In the genomic region with DNA sequence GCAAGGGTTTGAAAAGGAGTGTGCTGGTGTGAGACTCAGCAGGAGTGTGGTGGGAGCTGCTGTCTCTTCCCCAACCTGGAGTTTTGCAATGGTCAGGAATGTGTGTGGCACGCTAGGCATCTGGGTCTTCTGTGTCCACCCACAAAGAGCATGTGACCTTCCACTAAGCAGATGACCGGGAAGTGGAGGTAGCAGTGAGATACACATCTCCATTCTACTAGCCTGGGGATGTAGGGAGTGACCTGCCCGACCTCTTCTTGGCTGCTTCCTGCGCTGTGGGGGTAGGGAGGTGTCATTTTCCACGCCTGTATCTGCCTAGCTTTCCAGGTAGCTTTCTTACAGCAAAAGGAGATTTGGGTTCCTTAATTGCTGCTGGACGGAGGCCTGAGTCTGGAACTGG, we compare ENCODE assay signal across 11 mouse cellular contexts. TPM values are rescaled to one million over a fixed set of nuclear protein-coding genes. Genes with fewer than 3 reads are reported as not detected.
DNase-seq lines count a peak whose midpoint lies in the region; ATAC-seq and TF ChIP-seq lines count a peak whose summit lies in the region.
"Had no signal": no experiment of that assay in that cellular context is flagged by ENCODE, and none has a peak within 500 bp of the region (broad histone marks: within the 10 kb centered on the region; RNA-seq: fewer than 3 reads in every experiment).

No protein-coding gene starts in this region.

- peaks cover 1% of the 10 kb centered on the region for H3K36me3 ChIP-seq in forebrain, embryonic 13.5 days (ENCODE audit: poor library complexity, severe bottlenecking)
- H3K36me3 ChIP-seq in forebrain, embryonic 12.5 days (replicated peaks) = peaks cover 7% of the 10 kb centered on the region
- no peaks in the 10 kb centered on the region for H3K36me3 ChIP-seq in heart, embryonic 16.5 days (ENCODE audit: control insufficient read depth, insufficient read depth)

- H3K4me3 ChIP-seq in forebrain, embryonic 13.5 days = no peak overlapping the region
- H3K4me3 ChIP-seq in forebrain, embryonic 12.5 days (replicated peaks) = no peak overlapping the region
- H3K4me3 ChIP-seq in heart, embryonic 16.5 days (ENCODE audit: low read length) = no peak overlapping the region
- H3K4me3 ChIP-seq in gastrocnemius, adult 2 months = no peak overlapping the region

- ATAC-seq in forebrain, embryonic 13.5 days = no peak
- no peak for ATAC-seq in forebrain, embryonic 12.5 days (ENCODE audit: low FRiP score)
- ATAC-seq in heart, embryonic 16.5 days (replicated peaks; ENCODE audit: extremely low read depth, insufficient read depth, low FRiP score) = peak; percentile 64
- ATAC-seq: forebrain, embryonic 16.5 days; hindbrain, postnatal 0 days had no signal

- 68% methylated on average over 6 of the region's 6 CpGs for WGBS in forebrain, embryonic 13.5 days
- WGBS in forebrain, embryonic 12.5 days = 70% methylated on average over 6 of the region's 6 CpGs
- WGBS in heart, embryonic 16.5 days = 18% methylated on average over 6 of the region's 6 CpGs

- no peaks in the 10 kb centered on the region; the same call in 1 of the 2 replicates for H3K4me1 ChIP-seq in forebrain, embryonic 13.5 days
- peaks cover 6% of the 10 kb centered on the region; the same call in 1 of the 2 replicates for H3K4me1 ChIP-seq in forebrain, embryonic 12.5 days
- peaks cover 31% of the 10 kb centered on the region for H3K4me1 ChIP-seq in heart, embryonic 16.5 days (ENCODE audit: control insufficient read depth, insufficient read depth, low read length)

- DNase-seq in 3T3-L1 (ENCODE audit: low read depth, low spot score) = peak; percentile 20
- peak; percentile 18 to 46 for DNase-seq in kidney, postnatal 4 days
- DNase-seq in layer of hippocampus, postnatal 36 days = no peak
- DNase-seq in testis, postnatal 14 days (ENCODE audit: low spot score) = no peak
- no peak for DNase-seq in gastrocnemius, adult 2 months
- DNase-seq: cerebellum, postnatal 36 days had no signal

- H3K27me3 ChIP-seq in forebrain, embryonic 13.5 days = no peaks in the 10 kb centered on the region
- H3K27me3 ChIP-seq in forebrain, embryonic 12.5 days = no peaks in the 10 kb centered on the region
- H3K27me3 ChIP-seq in heart, embryonic 16.5 days (ENCODE audit: control insufficient read depth, insufficient read depth, low read length) = no peaks in the 10 kb centered on the region

- intact Hi-C loops in gastrocnemius, adult 2 months (cut with DNase I) = no loop called here

- no peak for TF ChIP-seq CTCF in gastrocnemius, adult 2 months (IDR thresholded peaks at IDR 0.05)

- no peaks in the 10 kb centered on the region for H3K9me3 ChIP-seq in forebrain, embryonic 13.5 days (replicated peaks)
- no peaks in the 10 kb centered on the region for H3K9me3 ChIP-seq in forebrain, embryonic 12.5 days
- no peaks in the 10 kb centered on the region for H3K9me3 ChIP-seq in heart, embryonic 16.5 days (replicated peaks; ENCODE audit: control insufficient read depth, low read length)

- no peak overlapping the region for H3K27ac ChIP-seq in forebrain, embryonic 13.5 days
- no peak overlapping the region for H3K27ac ChIP-seq in forebrain, embryonic 12.5 days
- peak overlapping the region; percentile 61 for H3K27ac ChIP-seq in heart, embryonic 16.5 days (ENCODE audit: low read length)
- H3K27ac ChIP-seq in gastrocnemius, adult 2 months = no peak overlapping the region
- H3K27ac ChIP-seq: hindbrain, postnatal 0 days had no signal

- no peak overlapping the region for H3K4me2 ChIP-seq in forebrain, embryonic 13.5 days
- H3K4me2 ChIP-seq in forebrain, embryonic 12.5 days = no peak overlapping the region
- peak overlapping the region; percentile 11; the same call in 1 of the 2 replicates for H3K4me2 ChIP-seq in heart, embryonic 16.5 days (ENCODE audit: low read depth, low read length)

- 0 out of 2 replicates have a peak overlapping the region, but pooled peaks have one; percentile 6 for H3K9ac ChIP-seq in forebrain, embryonic 13.5 days
- no peak overlapping the region for H3K9ac ChIP-seq in forebrain, embryonic 12.5 days
- H3K9ac ChIP-seq in heart, embryonic 16.5 days (ENCODE audit: low read length) = no peak overlapping the region

RNA-seq across cellular contexts. Expression of a gene that starts 10.9 kb away (rescaled TPM):
- 3.8 and 5.0 TPM in 2 replicates for polyA plus RNA-seq in forebrain, embryonic 13.5 days (2015; fragmentation: Nextera tagmentation; extraction: Ambion mirVana)
- polyA plus RNA-seq in forebrain, embryonic 12.5 days (2016; fragmentation: Nextera tagmentation; extraction: Ambion mirVana) = 6.3 and 7.5 TPM in 2 replicates
- 2.3 and 3.0 TPM in 2 replicates for polyA plus RNA-seq in heart, embryonic 16.5 days (2015; fragmentation: Nextera tagmentation; extraction: Ambion mirVana)
- 1 to 10 TPM; 5.1 to 5.4 TPM for total RNA-seq in layer of hippocampus, postnatal 36 days (2021)
- total RNA-seq in gastrocnemius, adult 2 months (2021) = 1 to 10 TPM; 4.4 to 4.9 TPM

RNA-seq across cellular contexts. Expression of a gene that starts 34.3 kb away (rescaled TPM):
- polyA plus RNA-seq in forebrain, embryonic 13.5 days (2015; fragmentation: Nextera tagmentation; extraction: Ambion mirVana) = 19.4 and 23.4 TPM in 2 replicates
- 14.1 and 17.0 TPM in 2 replicates for polyA plus RNA-seq in forebrain, embryonic 12.5 days (2016; fragmentation: Nextera tagmentation; extraction: Ambion mirVana)
- 20.0 and 42.0 TPM in 2 replicates for polyA plus RNA-seq in heart, embryonic 16.5 days (2015; fragmentation: Nextera tagmentation; extraction: Ambion mirVana)
- 1 to 10 TPM; 3.2 to 7.6 TPM for total RNA-seq in layer of hippocampus, postnatal 36 days (2021)
- 10 to 100 TPM; 15.5 to 18.9 TPM for total RNA-seq in gastrocnemius, adult 2 months (2021)

RNA-seq across cellular contexts. Expression of a gene that starts 51.2 kb away (rescaled TPM):
- 63.0 and 65.2 TPM in 2 replicates for polyA plus RNA-seq in forebrain, embryonic 13.5 days (2015; fragmentation: Nextera tagmentation; extraction: Ambion mirVana)
- polyA plus RNA-seq in forebrain, embryonic 12.5 days (2016; fragmentation: Nextera tagmentation; extraction: Ambion mirVana) = 60.8 and 63.4 TPM in 2 replicates
- 94.6 and 107 TPM in 2 replicates for polyA plus RNA-seq in heart, embryonic 16.5 days (2015; fragmentation: Nextera tagmentation; extraction: Ambion mirVana)
- total RNA-seq in layer of hippocampus, postnatal 36 days (2021) = 10 to 100 TPM; 42.3 to 43.8 TPM
- total RNA-seq in gastrocnemius, adult 2 months (2021) = 100 to 1,000 TPM in 1 of 2 experiments, 10 to 100 TPM in 1; 83.3 to 126 TPM

Comparison
In these comparisons a context has a peak if more than half of its experiments do, and no peak if none do; other contexts are left out.
1. DNase-seq: peak in 3T3-L1 (single experiment) and kidney, postnatal 4 days (2 of 2); none in layer of hippocampus, postnatal 36 days (0 of 2), testis, postnatal 14 days (single experiment) and gastrocnemius, adult 2 months (single experiment).